Mouse (Mus musculus) hindbrain, postnatal 0 days (tissue): ENCODE measurements around the gene Pabpc4. TPM values are rescaled to one million over a fixed set of nuclear protein-coding genes. Genes with fewer than 3 reads are reported as not detected.
"Not testable (repeated sequence)": the region's sequence is repeated elsewhere in the genome, so short reads cannot be mapped to it uniquely, and the experiment has no call there.

Experiments used
- ATAC-seq: fragments of 200-750 bp; cut with Nextera tagmentation; 2 replicates; pipeline ENCODE4 v1.8.0; 2017; ENCODE audit warnings: mild to moderate bottlenecking, moderate TSS enrichment, moderate library complexity
- DNase-seq: peaks from one replicate; pipeline ENCODE4 v3.0.0-alpha.2; 2015; ENCODE audit warnings: low spot score
- H3K27ac ChIP-seq: fragments of 300-500 bp; sonication (generic); 2 replicates; pipeline ENCODE4 v1.5.1; 2014; ENCODE audit warnings: mild to moderate bottlenecking
- H3K27me3 ChIP-seq: fragments of 300-500 bp; sonication (generic); 2 replicates; pipeline ENCODE4 v1.6.1; 2014; ENCODE audit warnings: low read length, mixed read lengths; ENCODE audit not compliant: insufficient read depth
- H3K36me3 ChIP-seq: fragments of 300-500 bp; sonication (generic); 2 replicates; pipeline ENCODE4 v1.6.1; 2014; ENCODE audit warnings: low read length, mixed read lengths; ENCODE audit not compliant: insufficient read depth
- H3K4me1 ChIP-seq: fragments of 300-500 bp; sonication (generic); 2 replicates; pipeline ENCODE4 v1.6.1; 2014; ENCODE audit warnings: antibody characterized with exemption, low read length, mixed read lengths; ENCODE audit not compliant: insufficient read depth
- H3K4me2 ChIP-seq: fragments of 300-500 bp; sonication (generic); 2 replicates; pipeline ENCODE4 v1.6.1; 2014; ENCODE audit warnings: low read depth, mild to moderate bottlenecking, low read length, moderate library complexity, mixed read lengths
- H3K4me3 ChIP-seq: fragments of 300-500 bp; sonication (generic); 2 replicates; pipeline ENCODE4 v1.5.1; 2014; ENCODE audit warnings: low read length
- H3K9ac ChIP-seq: fragments of 300-500 bp; sonication (generic); replicated peaks from 2 replicates; pipeline ENCODE4 v1.6.1; 2014; ENCODE audit warnings: mild to moderate bottlenecking, low read length, moderate library complexity, mixed read lengths
- H3K9me3 ChIP-seq: fragments of 300-500 bp; sonication (generic); 2 replicates; pipeline ENCODE4 v1.6.1; 2016; ENCODE audit warnings: low read length, mixed read lengths
- CTCF ChIP-seq: IDR thresholded peaks from 2 replicates; pipeline ENCODE4 v1.5.1; 2016; ENCODE audit warnings: antibody characterized with exemption, control low read depth, low read depth
- WGBS: fragments of 180-500 bp; shearing (Covaris S2); extraction: QIAGEN DNeasy Blood & Tissue Kit; methylation state at CpG from one replicate; pipeline ENCODE4 v1.1.7; 2014; 5-methylcytosine and 5-hydroxymethylcytosine counted together
- polyA plus RNA-seq: library from polyadenylated mRNA; unstranded; fragments of >200 nt; fragmentation: Nextera tagmentation; extraction: Ambion mirVana; gene quantifications from 2 replicates; pipeline ENCODE4 v1.2.1, GENCODE M21; 2015
- total RNA-seq: library from RNA; depleted of rRNA; stranded (reverse); fragments of >200 nt; gene quantifications from 2 replicates; pipeline ENCODE4 v1.2.3, GENCODE M21; 2014

Gene Pabpc4
- total and polyA plus RNA-seq, 2 experiments from 2014 or later, result 19.9 to 100 TPM

- H3K9ac ChIP-seq, result no peak overlapping the region
- H3K36me3 ChIP-seq, result no peaks in the 10 kb centered on the region; the same call in 1 of the 2 replicates
- no peak overlapping the region for H3K4me3 ChIP-seq
- no peak overlapping the region for H3K4me2 ChIP-seq
- ATAC-seq (no peak), DNase-seq (no peak)
- peaks cover 14% of the 10 kb centered on the region for H3K4me1 ChIP-seq
- TF ChIP-seq CTCF, result no peak
- 62% methylated on average over 3 of the region's 3 CpGs for WGBS
- no peaks in the 10 kb centered on the region for H3K9me3 ChIP-seq
- no peaks in the 10 kb centered on the region for H3K27me3 ChIP-seq
- no peak overlapping the region for H3K27ac ChIP-seq
Measured at GRCm38 (mm10) chr4:123280117-123280516, 18.0 kb downstream of the Pabpc4 start.

GRCm38 (mm10) chr4:123282500-123282899 is 20.3 kb downstream of the Pabpc4 start:
- peak; percentile 90 for TF ChIP-seq CTCF
- ATAC-seq, result peak; percentile 93
- under 1% methylated on average over 25 of the region's 25 CpGs for WGBS
- H3K36me3 ChIP-seq, result no peaks in the 10 kb centered on the region; the same call in 1 of the 2 replicates
- H3K4me1 ChIP-seq, result peaks cover 22% of the 10 kb centered on the region
- H3K9me3 ChIP-seq, result no peaks in the 10 kb centered on the region
- H3K27ac ChIP-seq, result 0 out of 2 replicates have a peak overlapping the region, but pooled peaks have one; percentile 11
- peak overlapping the region; percentile 49; the same call in 1 of the 2 replicates for H3K9ac ChIP-seq
- peak overlapping the region; percentile 54 for H3K4me3 ChIP-seq
- H3K27me3 ChIP-seq, result no peaks in the 10 kb centered on the region
- DNase-seq, result peak; percentile 93
- peak overlapping the region; percentile 70 for H3K4me2 ChIP-seq

- H3K4me2 ChIP-seq, result peak overlapping the region; percentile 70
- H3K4me1 ChIP-seq, result peaks cover 22% of the 10 kb centered on the region
- DNase-seq, result peak; percentile 15
- H3K9ac ChIP-seq, result peak overlapping the region; percentile 49; the same call in 1 of the 2 replicates
- peak; percentile 70 for ATAC-seq
- H3K27ac ChIP-seq, H3K27me3 ChIP-seq, H3K9me3 ChIP-seq, H3K36me3 ChIP-seq: not testable (repeated sequence)
- H3K4me3 ChIP-seq, result peak overlapping the region; percentile 54
- WGBS, result under 1% methylated on average over 37 of the region's 55 CpGs
Measured at GRCm38 (mm10) chr4:123282915-123283674, 20.9 kb downstream of the Pabpc4 start.

- not testable (repeated sequence) for H3K27me3 ChIP-seq, H3K27ac ChIP-seq, H3K9me3 ChIP-seq, H3K36me3 ChIP-seq
- peak overlapping the region; percentile 43; the same call in 1 of the 2 replicates for H3K9ac ChIP-seq
- DNase-seq (peak; percentile 13), ATAC-seq (peak; percentile 30; the same call in 1 of the 2 replicates)
- WGBS, result 3% methylated on average over 10 of the region's 15 CpGs
- H3K4me3 ChIP-seq, result peak overlapping the region; percentile 54
- H3K4me2 ChIP-seq, result peak overlapping the region; percentile 70
- H3K4me1 ChIP-seq, result peaks cover 22% of the 10 kb centered on the region
Measured at GRCm38 (mm10) chr4:123283675-123284064, 21.5 kb downstream of the Pabpc4 start.

GRCm38 (mm10) chr4:123284731-123285624 is 22.8 kb downstream of the Pabpc4 start:
- Histone ChIP-seq H3K4me3 (peak overlapping the region; percentile 54; the same call in 1 of the 2 replicates), H3K27ac (no peak overlapping the region), H3K4me1 (peaks cover 22% of the 10 kb centered on the region), H3K9ac (no peak overlapping the region), H3K9me3 (no peaks in the 10 kb centered on the region), H3K36me3 (peaks cover 18% of the 10 kb centered on the region), H3K4me2 (peak overlapping the region; percentile 70), H3K27me3 (no peaks in the 10 kb centered on the region)
- WGBS, result 74% methylated on average over 6 of the region's 6 CpGs
- ATAC-seq, result no peak
- DNase-seq, result no peak
- no peak for TF ChIP-seq CTCF

GRCm38 (mm10) chr4:123286790-123287189 is 24.6 kb downstream of the Pabpc4 start:
- Histone ChIP-seq H3K4me3 (no peak overlapping the region), H3K4me2 (no peak overlapping the region), H3K27ac (no peak overlapping the region), H3K4me1 (peaks cover 22% of the 10 kb centered on the region), H3K9ac (no peak overlapping the region), H3K36me3 (peaks cover 30% of the 10 kb centered on the region), H3K9me3 (no peaks in the 10 kb centered on the region), H3K27me3 (no peaks in the 10 kb centered on the region)
- TF ChIP-seq CTCF, result no peak
- no peak for DNase-seq
- no peak for ATAC-seq
- WGBS, result 94% methylated on average over 2 of the region's 2 CpGs
